Comparison of ENCODE assay signal across 24 mouse cellular contexts in genomic region chr6:86164028-86164427, GRCm38 (mm10). TPM values are rescaled to one million over a fixed set of nuclear protein-coding genes. Genes with fewer than 3 reads are reported as not detected.
A peak's percentile ranks its signal among the peaks of the same experiment; 100 is the strongest.
DNase-seq lines count a peak whose midpoint lies in the region; ATAC-seq lines count a peak whose summit lies in the region.
"Had no signal": no experiment of that assay in that cellular context is flagged by ENCODE, and none has a peak within 500 bp of the region (broad histone marks: within the 10 kb centered on the region; RNA-seq: fewer than 3 reads in every experiment).

No protein-coding gene starts in this region.

- no peaks in the 10 kb centered on the region for H3K27me3 ChIP-seq in intestine, embryonic 14.5 days (replicated peaks; ENCODE audit: control insufficient read depth, insufficient read depth, low read length)
- H3K27me3 ChIP-seq in intestine, embryonic 15.5 days (replicated peaks) = no peaks in the 10 kb centered on the region
- H3K27me3 ChIP-seq: embryonic facial prominence, embryonic 12.5 days; forebrain, embryonic 13.5 days; forebrain, embryonic 15.5 days; Patski had no signal

- no peak overlapping the region for H3K9ac ChIP-seq in intestine, embryonic 14.5 days (ENCODE audit: low read length)
- H3K9ac ChIP-seq in intestine, embryonic 15.5 days = no peak overlapping the region
- H3K9ac ChIP-seq: embryonic facial prominence, embryonic 12.5 days; forebrain, embryonic 13.5 days; forebrain, embryonic 15.5 days had no signal

- no peak overlapping the region for H3K27ac ChIP-seq in intestine, embryonic 14.5 days (ENCODE audit: low read depth)
- H3K27ac ChIP-seq in intestine, embryonic 15.5 days = no peak overlapping the region
- H3K27ac ChIP-seq: embryonic facial prominence, embryonic 10.5 days; embryonic facial prominence, embryonic 12.5 days; forebrain, embryonic 13.5 days; forebrain, embryonic 15.5 days had no signal

- intact Hi-C loops in heart, postnatal 36 days (cut with DNase I) = no loop called here

- WGBS in intestine, embryonic 14.5 days = 71% methylated on average over 3 of the region's 3 CpGs
- WGBS in intestine, embryonic 15.5 days = 59% methylated on average over 3 of the region's 3 CpGs

- no peaks in the 10 kb centered on the region for H3K9me3 ChIP-seq in intestine, embryonic 14.5 days (ENCODE audit: control insufficient read depth, low read length)
- no peaks in the 10 kb centered on the region for H3K9me3 ChIP-seq in intestine, embryonic 15.5 days
- H3K9me3 ChIP-seq: embryonic facial prominence, embryonic 10.5 days; embryonic facial prominence, embryonic 12.5 days; forebrain, embryonic 13.5 days; forebrain, embryonic 15.5 days; G1E had no signal

- H3K36me3 ChIP-seq in intestine, embryonic 14.5 days (ENCODE audit: control insufficient read depth, insufficient read depth, low read length) = no peaks in the 10 kb centered on the region
- no peaks in the 10 kb centered on the region for H3K36me3 ChIP-seq in intestine, embryonic 15.5 days
- H3K36me3 ChIP-seq: embryonic facial prominence, embryonic 10.5 days; embryonic facial prominence, embryonic 12.5 days; forebrain, embryonic 15.5 days; G1E had no signal

- no peak overlapping the region for H3K4me3 ChIP-seq in intestine, embryonic 14.5 days (ENCODE audit: low read depth, low read length)
- H3K4me3 ChIP-seq in intestine, embryonic 15.5 days (replicated peaks) = no peak overlapping the region
- H3K4me3 ChIP-seq: embryonic facial prominence, embryonic 10.5 days; embryonic facial prominence, embryonic 12.5 days; forebrain, embryonic 13.5 days; forebrain, embryonic 15.5 days had no signal

- H3K4me2 ChIP-seq in intestine, embryonic 14.5 days (ENCODE audit: low read length) = no peak overlapping the region
- H3K4me2 ChIP-seq in intestine, embryonic 15.5 days (replicated peaks) = no peak overlapping the region
- H3K4me2 ChIP-seq: embryonic facial prominence, embryonic 12.5 days; forebrain, embryonic 13.5 days; forebrain, embryonic 15.5 days had no signal

- DNase-seq in heart, adult 11 months = peak; percentile 57
- no peak for DNase-seq in heart, postnatal 36 days
- DNase-seq in intestine, embryonic 14.5 days (ENCODE audit: low spot score) = peak; percentile 38
- peak; percentile 50 for DNase-seq in lung, postnatal 36 days
- no peak for DNase-seq in lung, postnatal 10 days
- DNase-seq: adrenal gland, adult 8-10 months; adrenal gland, postnatal 14 days; adrenal gland, postnatal 36 days; B cell, adult 2 months; cerebellum, adult 11-12 months; cerebellum, adult 2 months; cerebellum, adult 9-10 months; cerebellum, postnatal 10 days; cerebellum, postnatal 25 days had no signal

- H3K4me1 ChIP-seq in intestine, embryonic 14.5 days (replicated peaks; ENCODE audit: control insufficient read depth, insufficient read depth, low read length) = no peaks in the 10 kb centered on the region
- H3K4me1 ChIP-seq in intestine, embryonic 15.5 days (replicated peaks) = no peaks in the 10 kb centered on the region
- H3K4me1 ChIP-seq: forebrain, embryonic 13.5 days; forebrain, embryonic 15.5 days had no signal

- no peak for ATAC-seq in intestine, embryonic 14.5 days (replicated peaks; ENCODE audit: low FRiP score, low TSS enrichment, low read depth)
- no peak for ATAC-seq in intestine, embryonic 15.5 days
- ATAC-seq: activated CD4-positive, CD25-positive, alpha-beta regulatory T cell, adult 4 months; CD4-positive, CD25-positive, alpha-beta regulatory T cell, adult 4 months; forebrain, embryonic 13.5 days; forebrain, embryonic 15.5 days; Patski had no signal

RNA-seq across cellular contexts. Expression of gene Tgfa, which starts 31.0 kb away (rescaled TPM):
- total RNA-seq in heart, postnatal 36 days (2021) = 1 to 10 TPM; 1.1 to 1.4 TPM
- 6.8 and 7.3 TPM in 2 replicates for polyA plus RNA-seq in intestine, embryonic 14.5 days (2014; fragmentation: Nextera tagmentation; extraction: Ambion mirVana)
- 6.3 and 6.5 TPM in 2 replicates for polyA plus RNA-seq in intestine, embryonic 15.5 days (2015; fragmentation: Nextera tagmentation; extraction: Ambion mirVana)
- total RNA-seq: CH12.LX had no signal
- polyA plus RNA-seq: activated CD4-positive, CD25-positive, alpha-beta regulatory T cell, adult 4 months had no signal

Comparison
In these comparisons a context has a peak if more than half of its experiments do, and no peak if none do; other contexts are left out.
1. DNase-seq: peak in heart, adult 11 months (single experiment), intestine, embryonic 14.5 days (single experiment) and lung, postnatal 36 days (single experiment); none in heart, postnatal 36 days (0 of 2) and lung, postnatal 10 days (single experiment).